Mouse (Mus musculus): ENCODE data around the gene Rab28.

Gene Rab28

GRCm38 (mm10) chr5:41627224-41628144 lies 80.5 kb downstream of the Rab28 start:
- in situ Hi-C loops (cut with MboI, MseI) = loop anchor here (5.0 kb wide), 1 partner anchor 50 kb away; no protein-coding TSS in a partner anchor

- in situ Hi-C loops (cut with MboI, MseI) = loop anchor here (5.0 kb wide), 1 partner anchor 52 kb away; no protein-coding TSS in a partner anchor
These were observed 82.4 kb downstream of the Rab28 start for GRCm38 (mm10) chr5:41625544-41625943.

DNA sequence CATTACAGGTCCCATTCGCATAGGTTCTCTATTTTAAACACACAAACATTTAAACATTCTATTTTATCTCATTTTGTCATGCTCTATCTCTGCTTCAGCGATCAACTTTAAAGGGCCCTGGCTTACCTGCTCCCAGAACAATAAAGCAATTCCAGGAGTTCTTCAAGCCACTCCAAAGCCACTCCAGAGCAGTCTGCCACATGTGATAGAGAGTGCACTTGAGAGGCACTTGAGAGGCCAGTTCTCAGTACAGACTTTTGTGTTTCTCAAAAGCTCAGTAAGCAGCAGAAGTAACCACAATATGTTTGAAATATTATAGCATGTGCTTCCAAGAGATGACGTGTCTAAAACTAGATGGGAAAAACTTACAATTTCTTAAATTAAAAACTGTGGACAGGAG lies 86.2 kb downstream of the Rab28 start:
- in situ Hi-C loops (cut with MboI, MseI) = no loop called here

GRCm38 (mm10) chr5:41618966-41619365 lies 89.0 kb downstream of the Rab28 start:
- in situ Hi-C loops (cut with MboI, MseI) = no loop called here

DNA sequence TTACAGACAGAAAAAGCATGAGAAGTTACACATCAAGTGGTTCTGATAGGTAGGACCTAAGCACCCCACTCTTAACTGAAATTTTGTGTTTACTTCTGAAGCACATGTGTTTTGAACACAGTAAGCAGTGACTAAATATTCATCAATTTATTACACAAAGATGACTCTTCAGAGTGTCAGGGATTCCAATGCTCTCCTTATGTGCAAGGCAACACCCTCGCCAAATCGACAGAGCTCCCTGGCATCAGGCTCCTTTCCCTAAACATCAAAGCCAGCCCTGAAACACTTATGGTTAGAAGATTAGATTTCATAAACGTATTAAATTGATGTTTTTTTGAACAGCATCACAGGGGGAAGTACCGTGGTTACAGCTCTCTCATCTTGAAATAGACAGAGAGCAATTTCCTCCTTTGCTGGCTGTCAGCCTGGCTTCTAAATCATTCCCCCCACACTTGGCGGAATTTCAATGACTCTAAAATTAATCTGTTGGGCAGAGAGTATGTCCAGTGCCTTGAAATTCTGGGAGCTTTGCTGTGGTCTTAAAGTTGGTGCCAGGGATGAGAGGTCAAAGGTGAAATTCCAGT lies 97.4 kb downstream of the Rab28 start:
- in situ Hi-C loops (cut with MboI, MseI) = no loop called here

DNA sequence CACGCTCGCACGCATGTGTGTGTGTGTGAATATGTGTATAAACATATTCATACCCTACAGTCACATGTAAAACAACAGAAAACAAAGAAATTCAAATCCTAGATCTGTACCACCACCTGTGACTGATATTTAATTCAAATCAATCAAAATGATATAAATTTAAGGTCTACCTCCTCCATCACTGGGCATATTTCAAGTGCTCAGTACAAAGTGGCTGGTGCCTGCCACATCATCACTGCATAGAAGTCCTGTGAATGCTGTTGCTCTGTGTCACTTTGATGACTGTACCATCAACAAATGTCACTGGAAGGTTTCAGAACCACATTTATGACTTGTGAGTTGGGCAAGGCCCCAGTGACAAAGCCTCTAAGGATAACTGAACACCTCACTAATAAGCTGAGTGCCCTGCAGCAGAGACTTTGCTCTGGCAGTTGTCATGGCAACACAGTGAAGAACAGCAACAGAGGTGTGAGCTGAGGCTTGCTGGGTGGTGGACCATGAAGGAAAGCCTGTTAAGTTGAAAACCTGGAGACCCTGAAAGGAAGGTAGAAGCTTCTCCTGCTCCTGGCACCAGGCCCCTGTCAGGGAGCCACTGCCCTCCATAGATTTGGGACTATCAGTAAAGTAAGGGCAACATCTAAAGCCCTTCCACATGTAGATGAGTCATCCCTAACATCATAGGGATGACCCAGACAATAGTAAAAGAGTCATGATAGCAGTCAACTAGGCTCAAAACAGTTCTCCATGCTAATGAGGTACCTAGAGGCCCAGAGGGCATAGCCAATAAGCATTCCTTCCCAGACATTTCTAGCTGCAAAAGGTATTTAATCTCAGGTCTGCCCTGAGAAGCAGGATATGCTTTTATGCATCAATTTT lies 111.5 kb downstream of the Rab28 start:
- in situ Hi-C loops (cut with MboI, MseI) = no loop called here

- in situ Hi-C loops (cut with MboI, MseI) = no loop called here
These were observed 112.8 kb downstream of the Rab28 start for GRCm38 (mm10) chr5:41595199-41595598.

GRCm38 (mm10) chr5:41578051-41578450 lies 129.9 kb downstream of the Rab28 start:
- in situ Hi-C loops (cut with MboI, MseI) = no loop called here

Measured in regulatory T cell (primary cell).